Mouse (Mus musculus) cerebellum, postnatal 10 days (tissue): ENCODE measurements around the gene Kat2b.
A peak's percentile ranks its signal among the peaks of the same experiment; 100 is the strongest.
"Not testable (repeated sequence)": the region's sequence is repeated elsewhere in the genome, so short reads cannot be mapped to it uniquely, and the experiment has no call there.

ENCODE experiments used
- DNase-seq, 2 experiments: peaks; one replicate each; pipeline ENCODE4 v3.0.0; 2021; ENCODE audit warnings: mixed read lengths in 2 of 2

Gene Kat2b

GRCm38 (mm10) chr17:53664703-53665382 is 98.2 kb downstream of the Kat2b start:
- DNase-seq: no peak

- no peak for DNase-seq
Observed at GRCm38 (mm10) chr17:53670453-53670852, 103.8 kb downstream of the Kat2b start.

- peak; percentile 79 to 81 for DNase-seq
Observed at GRCm38 (mm10) chr17:53678716-53679115, 112.1 kb downstream of the Kat2b start.

GRCm38 (mm10) chr17:53688321-53688720 is 121.7 kb downstream of the Kat2b start:
- no peak for DNase-seq

GRCm38 (mm10) chr17:53688877-53689802 is 122.5 kb downstream of the Kat2b start, which contains the start of gene Sgo1:
Gene Sgo1 (minus strand): TSS chr17:53689333.
- DNase-seq: peak; percentile 98 to 99

GRCm38 (mm10) chr17:53689946-53690345 is 123.3 kb downstream of the Kat2b start:
- peak; percentile 44 to 52 for DNase-seq

GRCm38 (mm10) chr17:53694039-53694438 is 127.4 kb downstream of the Kat2b start:
- DNase-seq: peak; percentile 76 to 82

GRCm38 (mm10) chr17:53697521-53697920 is 130.9 kb downstream of the Kat2b start:
- not testable (repeated sequence) for DNase-seq

GRCm38 (mm10) chr17:53714453-53714852 is 147.8 kb downstream of the Kat2b start:
- no peak for DNase-seq

- DNase-seq: peak in 1 of 2 experiments; percentile 8
Observed at GRCm38 (mm10) chr17:53715161-53715560, 148.5 kb downstream of the Kat2b start.

- peak; percentile 5 to 8 for DNase-seq
Observed at GRCm38 (mm10) chr17:53718474-53718873, 151.8 kb downstream of the Kat2b start.

GRCm38 (mm10) chr17:53718916-53719315 is 152.3 kb downstream of the Kat2b start:
- peak; percentile 5 to 19 for DNase-seq
